Mouse (Mus musculus): ENCODE measurements around the gene Col2a1.

Col2a1 gene

DNA sequence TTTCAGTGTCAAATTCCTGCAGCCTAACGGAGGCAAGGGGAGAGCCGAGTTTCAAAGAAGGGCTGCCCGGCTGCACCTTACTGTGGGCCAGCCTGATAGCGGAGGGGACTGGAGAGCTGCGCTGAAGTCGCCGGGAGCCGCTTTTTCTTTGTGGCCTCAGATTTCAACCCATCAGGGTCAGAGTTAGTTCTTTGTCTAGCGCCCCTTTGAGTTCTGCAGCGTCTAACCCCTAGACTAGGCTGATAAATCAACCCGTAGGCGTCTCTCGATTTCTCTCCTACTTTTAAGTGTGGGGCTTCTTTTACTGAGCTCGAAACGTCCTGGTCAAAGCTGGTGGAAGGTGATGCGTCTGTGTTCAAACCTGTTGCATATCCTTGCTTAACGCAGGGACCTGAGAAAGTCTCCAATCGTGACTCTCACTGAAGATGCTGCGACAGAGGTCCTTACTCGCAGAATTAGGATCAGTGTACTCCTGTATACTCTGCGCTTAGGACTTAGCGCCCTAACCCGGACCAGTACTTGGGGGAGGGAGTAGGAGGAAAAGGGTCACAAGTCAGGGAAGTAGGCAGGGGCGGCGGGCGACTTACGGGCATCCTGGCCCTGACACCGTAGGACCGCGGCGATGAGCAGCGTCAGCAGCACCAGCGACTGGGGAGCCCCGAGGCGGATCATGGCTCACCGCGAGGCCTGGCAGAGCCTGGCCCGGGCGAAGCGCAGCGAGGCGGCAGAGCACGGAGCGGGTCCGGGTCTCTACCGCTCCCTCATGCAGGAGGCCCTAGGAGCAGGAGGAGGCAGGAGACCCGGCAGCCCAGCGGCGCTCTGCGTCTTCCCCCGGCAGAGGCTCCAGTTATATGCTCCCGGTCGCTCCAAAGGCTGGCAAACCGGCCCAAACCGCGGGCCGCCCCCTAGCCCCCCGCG is at the start of gene Col2a1:
TSS of gene Col2a1 (minus strand) at position 874 of the 918 bp plus-strand sequence.
- peak; percentile 69 for DNase-seq (ENCODE audit: low read depth, low spot score)

DNA sequence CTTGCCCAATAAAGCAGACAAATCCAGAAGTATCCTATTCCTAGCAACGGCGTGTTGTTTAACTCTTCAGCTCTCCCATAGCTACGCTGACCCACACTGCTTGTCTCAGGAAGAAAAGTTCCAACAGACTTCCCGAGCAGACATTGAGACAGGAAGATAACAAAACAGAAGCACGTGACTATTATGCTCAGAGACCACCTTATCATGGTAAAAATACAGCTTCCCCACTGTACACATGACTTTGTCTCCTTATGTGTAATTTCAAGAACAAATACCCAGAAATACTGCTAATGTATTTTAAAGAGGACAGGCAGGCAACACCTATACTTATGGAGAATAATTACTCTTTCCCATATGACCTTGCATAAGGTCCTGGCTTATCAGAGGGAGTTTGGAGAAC is 47.2 kb upstream of the Col2a1 start:
- no peak for DNase-seq (ENCODE audit: low read depth, low spot score)

DNA sequence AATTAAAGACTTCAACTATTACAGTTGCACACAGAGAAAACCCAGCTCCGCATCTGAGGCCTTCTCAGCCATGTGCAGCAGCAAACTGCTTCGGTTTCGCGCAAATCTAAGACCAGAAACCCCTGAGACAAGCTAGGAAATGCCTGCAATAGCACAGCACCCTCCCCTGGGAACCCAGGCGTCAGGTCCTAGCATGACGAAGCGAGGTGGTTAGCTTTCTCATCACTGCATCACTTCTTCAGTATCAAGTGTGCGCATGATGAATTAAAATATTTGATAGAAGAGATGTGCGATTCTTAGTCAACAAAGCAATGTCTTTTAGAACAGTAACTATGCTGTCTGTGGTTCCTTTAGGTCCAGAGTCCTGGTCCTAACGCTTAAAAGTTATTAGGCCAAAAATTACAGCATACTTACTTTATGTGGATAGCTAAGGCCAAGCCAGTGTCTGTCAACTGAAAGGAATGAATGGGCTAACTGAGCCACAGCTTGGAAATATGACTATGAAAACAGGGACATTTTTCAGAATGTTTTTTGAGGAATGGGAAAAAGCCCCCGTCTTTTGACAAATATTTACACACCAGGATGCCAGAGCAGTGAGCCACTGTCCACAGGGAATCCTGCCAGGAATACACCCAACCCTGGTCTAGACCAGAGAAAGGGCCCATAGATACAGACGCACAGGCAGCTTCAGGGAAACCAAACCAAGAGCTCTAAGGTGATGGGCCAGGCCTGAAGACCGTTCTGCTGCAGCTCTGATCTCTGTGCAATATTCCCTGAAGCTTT is 44.6 kb upstream of the Col2a1 start:
- DNase-seq (ENCODE audit: low read depth, low spot score), result no peak

DNA sequence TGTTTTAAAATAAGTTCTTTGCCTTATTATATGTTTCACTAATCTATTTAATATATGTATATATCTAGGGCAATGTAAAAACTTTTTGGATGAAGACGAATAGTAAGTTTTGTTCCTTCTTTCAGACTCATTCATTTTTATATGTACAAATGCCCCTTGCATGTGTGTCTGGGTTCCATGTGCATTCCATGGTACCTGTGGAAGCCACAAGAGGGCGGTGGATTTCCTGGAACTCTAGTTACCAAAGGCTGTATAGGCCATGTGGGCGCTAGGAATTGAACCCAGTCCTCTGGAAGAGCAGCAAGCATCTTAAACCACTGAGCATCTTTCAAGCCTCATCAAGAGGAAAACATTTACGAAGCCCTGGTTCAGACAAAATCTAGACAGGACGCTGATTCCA is 39.9 kb upstream of the Col2a1 start:
- no peak for DNase-seq (ENCODE audit: low read depth, low spot score)

DNA sequence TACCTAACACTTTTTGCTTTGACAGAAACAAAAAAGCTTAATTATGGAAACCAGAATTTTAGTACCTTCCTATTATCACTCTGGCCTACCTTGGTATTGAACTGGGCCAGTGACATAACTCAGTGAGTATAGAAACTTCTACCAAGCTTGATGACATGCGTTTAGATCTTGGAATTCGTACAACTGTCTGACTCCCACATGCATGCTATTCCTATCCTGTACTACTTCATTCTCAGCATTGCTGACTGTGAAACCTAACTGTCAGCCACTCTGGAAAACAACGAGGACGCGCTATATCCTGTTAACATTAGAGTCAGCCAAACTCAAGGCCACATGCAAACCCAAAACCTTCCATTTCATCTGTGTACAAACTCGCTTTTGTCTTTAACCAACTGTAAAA is 39.5 kb upstream of the Col2a1 start:
- no peak for DNase-seq (ENCODE audit: low read depth, low spot score)

DNA sequence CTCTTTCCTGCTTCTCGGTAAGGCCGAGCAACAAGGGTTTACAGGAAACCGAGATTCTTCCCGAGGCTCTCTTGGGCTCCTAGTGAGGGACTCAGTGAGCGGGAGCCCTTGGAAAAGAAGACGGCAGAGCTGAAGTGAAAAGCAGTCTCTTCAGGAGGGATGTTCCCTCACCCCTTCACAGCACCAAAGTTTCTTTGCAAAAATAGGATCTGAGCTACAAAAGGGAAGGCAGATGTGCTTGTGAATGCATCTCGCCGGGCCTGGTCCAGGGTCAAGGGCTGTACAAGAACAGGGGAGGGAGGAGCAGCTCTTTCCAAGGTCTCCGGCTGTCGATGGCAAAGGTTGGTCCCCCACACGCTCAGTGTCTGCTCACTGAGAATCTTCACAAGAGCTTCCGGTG is 38.0 kb upstream of the Col2a1 start:
- DNase-seq (ENCODE audit: low read depth, low spot score), result no peak

DNA sequence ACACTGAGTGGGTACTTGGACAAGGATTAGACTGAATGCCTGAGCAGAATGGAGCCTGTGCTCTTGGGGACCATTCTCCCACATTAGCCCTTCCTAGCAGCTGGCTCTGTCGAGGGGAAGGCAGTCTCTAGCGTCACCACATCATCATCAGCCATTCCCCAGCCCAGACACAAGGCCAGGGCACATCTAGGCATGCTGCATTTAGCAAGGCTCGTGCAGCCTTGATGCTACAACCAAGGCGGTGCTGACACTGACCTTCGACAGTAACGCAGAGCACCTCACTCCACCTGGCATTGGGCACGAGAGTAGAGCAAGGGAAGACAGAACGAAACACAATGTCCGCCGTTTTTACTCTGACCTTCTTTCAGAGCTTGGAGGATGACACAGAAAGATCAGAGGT is 35.2 kb upstream of the Col2a1 start:
- DNase-seq (ENCODE audit: low read depth, low spot score), result no peak

DNA sequence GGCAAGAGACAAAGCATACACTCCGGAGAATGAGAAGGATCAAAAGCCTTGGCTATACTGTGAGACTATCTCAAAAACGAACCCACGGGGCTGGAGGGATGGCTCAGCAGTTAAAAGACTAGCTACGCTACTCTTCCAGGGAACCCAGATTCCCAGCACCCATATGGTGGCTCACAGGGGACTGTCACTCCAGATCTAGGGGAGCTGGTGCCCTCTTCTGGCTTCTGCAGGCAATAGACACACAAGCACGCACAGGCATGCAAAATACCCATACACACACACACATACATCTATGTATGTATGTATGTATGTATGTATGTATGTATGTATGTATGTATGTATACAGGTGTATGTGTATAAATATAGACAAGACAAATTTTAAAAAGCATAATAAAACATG is 32.1 kb upstream of the Col2a1 start:
- no peak for DNase-seq (ENCODE audit: low read depth, low spot score)

DNA sequence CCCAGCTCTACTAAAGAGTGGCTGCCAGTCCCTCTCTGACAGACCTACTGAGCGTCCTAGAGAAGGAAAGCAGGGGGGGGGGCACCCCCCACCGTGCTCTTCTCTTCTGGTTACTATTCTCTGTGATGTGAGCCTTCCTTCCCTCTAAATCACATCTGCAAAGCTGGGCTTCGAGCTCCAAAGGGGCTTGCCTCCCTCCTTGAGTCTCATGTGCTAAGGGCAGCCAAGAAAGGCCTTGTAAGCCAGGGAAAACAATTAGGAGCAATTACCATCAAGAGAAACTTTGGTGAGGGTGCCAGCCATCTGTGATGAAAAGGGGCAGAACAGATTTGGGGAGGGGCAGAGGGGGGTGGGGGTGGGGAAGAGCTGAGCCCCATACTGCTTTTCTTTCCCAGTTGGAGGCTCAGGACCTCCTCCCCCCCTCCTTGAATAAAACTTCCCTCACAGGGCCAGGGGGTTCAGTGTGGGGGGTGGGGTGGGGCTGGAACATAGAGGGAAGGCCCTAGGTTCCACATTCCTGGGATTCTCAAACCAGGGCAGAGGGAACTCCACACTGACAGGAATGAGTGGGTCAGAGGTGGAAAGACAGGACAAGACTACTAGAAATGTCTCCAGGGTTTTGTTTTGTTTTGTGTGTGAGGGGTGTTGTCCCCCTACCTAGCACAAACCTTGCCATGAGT is 30.7 kb upstream of the Col2a1 start:
- no peak for DNase-seq (ENCODE audit: low read depth, low spot score)

DNA sequence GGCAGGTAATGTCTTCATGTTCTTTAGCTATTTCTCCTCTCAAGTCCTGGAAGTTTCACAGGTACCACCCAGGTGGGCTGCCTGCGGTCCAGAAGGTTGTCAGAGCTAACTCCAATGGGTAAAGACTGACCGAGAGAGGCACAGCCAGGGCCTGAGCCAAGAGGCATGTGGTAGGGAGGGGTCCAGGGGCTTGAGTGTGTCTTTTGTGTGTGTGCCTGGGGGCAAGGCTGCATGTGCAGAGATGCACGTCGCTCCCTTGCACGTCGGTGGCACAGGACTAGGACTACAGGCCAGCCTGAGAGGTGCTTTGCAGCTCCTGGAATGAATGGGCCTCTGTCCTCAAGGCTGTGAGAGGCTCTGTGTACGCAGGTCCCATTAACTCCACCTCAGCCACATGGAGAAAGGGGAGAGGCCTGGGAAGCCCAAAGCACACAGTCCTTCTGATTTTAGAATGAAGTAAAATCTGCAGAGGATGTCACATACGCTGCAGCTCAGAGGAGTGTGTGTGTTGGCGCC is 28.8 kb upstream of the Col2a1 start:
- DNase-seq (ENCODE audit: low read depth, low spot score), result no peak

DNA sequence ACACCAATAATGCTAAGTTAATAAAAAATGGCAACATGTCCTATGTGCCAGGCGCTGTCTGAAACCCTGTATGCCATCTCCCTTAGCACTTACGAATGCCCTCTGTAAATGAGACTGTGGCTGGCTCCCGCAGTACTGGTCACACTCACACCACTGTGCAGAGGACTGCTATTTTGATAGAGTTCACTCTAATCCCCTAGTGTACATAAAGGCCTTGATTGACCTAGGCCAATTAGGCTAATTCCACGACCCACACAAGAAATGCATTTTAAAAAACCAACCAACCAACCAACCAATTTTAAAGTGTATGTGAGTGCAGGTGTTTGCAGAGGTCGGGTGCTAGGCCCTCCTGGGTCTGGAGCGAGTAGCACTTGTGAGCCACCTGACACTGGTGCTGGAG is 25.3 kb upstream of the Col2a1 start:
- DNase-seq (ENCODE audit: low read depth, low spot score), result no peak

DNA sequence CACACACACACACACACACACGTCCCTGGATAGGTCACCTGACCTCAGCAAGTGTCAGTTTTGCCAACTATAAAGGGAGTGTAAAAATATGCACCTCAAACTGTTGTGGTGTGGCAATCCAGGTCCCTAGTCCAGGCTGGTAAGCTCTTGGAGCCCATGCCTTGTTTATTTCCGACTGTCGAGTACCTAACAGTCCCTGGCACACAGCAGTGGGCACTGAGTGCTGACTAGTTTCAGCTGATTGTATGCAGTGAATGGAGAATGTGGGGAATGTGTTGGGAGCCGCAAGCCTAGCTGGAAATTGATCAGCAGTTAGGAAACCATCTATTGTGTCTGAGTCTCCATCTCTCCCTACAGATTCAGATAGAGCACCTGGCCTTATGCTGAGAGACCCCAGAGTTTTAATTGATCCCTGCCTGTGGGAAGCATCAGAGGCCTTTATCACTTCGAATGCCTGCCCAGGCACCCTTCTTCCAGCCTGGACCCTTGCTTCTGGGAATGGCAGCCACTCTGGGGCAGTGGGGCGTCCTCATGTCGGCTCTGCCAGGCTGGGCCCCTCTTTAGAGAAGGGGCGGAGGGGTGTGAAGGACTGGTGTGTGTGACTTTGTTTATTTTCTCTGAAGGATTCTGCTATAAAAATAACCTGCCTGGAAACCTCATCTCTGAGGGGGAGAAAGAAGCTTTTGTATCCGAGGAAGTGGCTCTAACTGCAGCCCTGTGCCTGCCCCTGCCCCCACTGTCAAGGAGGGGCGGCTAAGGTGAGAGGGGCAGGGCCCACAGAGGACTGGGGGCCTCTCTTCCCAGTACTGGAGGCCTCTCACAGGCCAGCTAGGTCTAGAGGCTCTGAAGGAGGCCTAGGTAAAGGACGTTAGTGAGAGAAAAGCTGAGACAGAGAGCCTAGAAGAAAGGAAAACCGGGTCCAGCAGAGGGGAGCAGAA is 22.7 kb upstream of the Col2a1 start:
- DNase-seq (ENCODE audit: low read depth, low spot score), result no peak

DNA sequence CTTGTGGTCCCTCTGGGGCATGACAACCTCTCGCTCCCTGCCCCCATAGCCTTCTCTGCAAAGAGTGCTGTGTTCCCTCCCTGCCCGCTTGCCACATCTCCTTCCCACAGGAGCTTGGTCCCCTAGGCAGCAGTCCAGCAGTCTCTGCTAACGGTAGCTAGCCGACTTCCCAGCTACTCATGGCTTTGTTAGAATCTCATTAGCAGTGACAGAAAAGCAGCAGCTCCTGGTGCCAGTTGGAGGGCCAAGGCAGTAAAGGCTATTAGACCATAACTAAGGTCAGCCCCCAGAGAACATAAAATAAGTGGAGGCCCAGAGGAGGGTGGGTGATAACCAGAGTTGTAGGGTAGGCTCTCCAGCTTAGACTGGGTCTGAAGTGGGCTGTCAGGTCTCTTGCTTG is 21.1 kb upstream of the Col2a1 start:
- DNase-seq (ENCODE audit: low read depth, low spot score), result no peak

DNA sequence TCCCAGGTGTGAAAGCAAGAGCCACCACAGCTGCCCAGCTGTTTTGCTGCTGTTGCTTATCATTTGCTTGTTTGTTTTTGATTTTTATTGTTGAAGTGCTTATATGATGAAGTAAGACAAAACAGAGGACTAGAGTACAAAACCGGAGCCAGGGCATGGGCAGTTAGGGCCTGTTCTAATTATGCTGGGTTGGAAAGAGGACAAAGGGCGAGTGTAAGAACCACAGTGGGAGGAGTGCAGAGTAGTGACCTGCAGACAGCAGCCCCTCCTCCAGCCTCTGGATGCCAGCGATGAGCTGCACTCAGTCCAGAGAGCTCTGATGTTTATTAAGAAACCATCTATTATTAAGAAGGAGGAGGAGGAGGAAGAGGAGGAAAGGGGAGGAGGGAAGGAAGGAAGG is 18.6 kb upstream of the Col2a1 start:
- no peak for DNase-seq (ENCODE audit: low read depth, low spot score)

DNA sequence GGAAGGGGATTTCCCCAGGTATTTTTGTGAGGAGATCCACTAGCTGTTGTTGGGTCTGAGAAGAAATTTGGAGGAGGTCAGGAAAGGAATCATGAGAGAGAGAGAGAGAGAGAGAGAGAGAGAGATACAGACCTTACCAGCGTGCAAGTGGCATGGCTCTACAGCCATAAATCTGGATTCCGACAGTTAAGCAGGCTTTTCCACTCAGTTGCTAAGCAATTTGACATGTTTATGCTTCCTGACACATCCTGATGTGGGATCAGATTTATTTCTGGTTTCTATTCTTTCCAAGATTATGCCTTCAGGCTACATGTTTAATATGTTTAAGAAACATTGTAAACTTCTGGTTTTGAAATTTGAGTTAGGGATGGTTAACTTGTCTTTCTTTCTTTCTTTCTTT is 17.4 kb upstream of the Col2a1 start:
- DNase-seq (ENCODE audit: low read depth, low spot score), result peak; percentile 46

DNA sequence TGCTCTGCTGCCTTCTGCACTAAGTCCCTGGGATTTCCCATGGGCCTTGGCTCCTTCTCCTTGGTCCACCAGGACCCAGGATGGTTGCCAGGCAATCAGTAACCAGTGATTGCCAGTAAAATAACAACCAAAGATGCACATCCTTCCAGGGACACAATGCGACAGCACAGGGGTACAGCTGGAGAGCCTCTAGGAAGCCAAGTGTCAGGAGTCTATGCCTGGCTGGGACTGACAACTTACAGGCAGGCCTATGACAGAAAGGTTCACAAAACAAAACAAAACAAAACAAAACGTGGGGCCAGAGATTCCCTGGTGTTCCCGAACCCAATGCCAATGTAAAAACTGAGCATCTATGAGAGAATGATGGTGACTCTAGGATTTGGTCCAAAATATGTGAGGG is 14.6 kb upstream of the Col2a1 start:
- DNase-seq (ENCODE audit: low read depth, low spot score), result no peak

DNA sequence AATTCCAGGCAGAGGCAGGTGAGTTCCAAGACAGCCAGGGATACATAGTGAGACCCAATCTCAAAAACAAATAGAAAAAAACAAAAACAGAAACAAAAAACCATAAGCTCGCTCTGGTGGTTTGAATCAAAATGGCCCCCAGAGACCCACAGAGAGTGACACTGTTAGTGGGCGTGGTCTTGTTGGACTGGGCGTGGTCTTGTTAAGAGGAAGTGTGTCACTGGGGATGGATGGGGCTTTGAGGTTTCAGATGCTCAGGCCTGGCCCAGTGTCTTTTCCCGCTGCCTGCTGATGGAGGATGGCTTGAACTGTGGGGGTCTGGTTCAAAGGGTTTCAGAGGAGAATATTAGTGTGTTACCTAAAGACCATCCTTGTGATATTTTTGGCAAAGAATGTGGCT is 13.4 kb upstream of the Col2a1 start:
- DNase-seq (ENCODE audit: low read depth, low spot score), result no peak

DNA sequence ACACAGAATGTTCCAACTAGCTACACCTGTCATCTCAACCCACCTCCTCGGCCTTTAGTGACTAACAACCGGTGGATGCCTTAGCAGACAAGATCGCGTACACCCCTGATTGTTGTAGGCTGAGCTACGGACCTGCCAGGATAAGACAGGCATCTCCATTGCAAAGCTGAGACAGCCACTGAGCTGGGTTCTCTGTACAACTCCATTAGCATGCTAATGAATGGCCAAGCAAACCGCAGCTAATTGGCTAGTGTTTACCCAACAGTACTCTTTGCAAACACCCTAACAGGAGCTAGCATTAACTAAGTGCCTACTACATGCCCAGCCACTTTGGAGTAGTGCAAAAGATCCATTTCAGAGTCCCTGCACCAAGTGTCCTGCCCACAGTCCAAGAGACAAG is 8.3 kb upstream of the Col2a1 start:
- no peak for DNase-seq (ENCODE audit: low read depth, low spot score)

DNA sequence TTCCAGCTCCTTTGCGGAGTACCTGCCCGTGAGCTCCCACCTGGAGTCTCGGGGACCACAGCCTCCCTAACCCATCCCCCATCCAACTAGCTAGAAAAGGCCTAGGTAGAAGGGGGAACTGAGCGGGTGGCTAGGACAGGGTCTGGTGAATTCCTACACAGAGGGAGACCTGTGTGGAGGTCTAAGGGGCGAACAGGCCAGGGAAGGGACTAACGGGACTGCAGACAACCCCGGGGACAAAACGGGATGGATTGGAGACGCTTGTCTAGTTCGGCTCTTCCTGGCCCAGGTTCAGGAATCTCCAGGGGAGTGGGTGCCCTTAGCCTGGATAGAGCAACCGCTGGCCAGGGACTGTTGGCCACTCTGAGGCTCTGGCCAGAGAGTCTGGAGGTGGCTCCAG is 686 bp upstream of the Col2a1 start:
- DNase-seq (ENCODE audit: low read depth, low spot score), result no peak

DNA sequence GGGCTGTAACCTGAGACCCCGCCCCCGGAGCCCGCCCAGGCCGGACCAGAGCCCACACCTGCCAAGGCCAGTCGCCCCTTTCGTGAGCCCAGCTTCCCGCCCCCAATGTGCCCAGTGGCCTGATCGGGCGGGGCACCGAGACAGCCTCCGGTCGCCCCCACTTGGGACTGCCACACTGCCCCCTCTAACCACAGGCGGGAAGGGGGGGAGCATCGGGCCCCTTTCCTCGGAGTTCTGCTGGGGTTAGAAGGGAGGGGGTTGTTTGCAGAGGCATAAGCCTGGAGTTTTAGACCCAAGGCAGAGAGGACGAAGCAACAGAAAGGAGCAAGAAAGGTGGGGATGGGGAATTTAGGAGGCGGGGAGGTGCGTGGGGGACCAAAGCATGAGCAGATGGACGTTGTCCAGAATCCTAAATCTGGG is 255 bp upstream of the Col2a1 start:
- DNase-seq (ENCODE audit: low read depth, low spot score), result no peak

All from embryo, embryonic 11.5 days (tissue).